Mouse (Mus musculus) C2C12 (cell line): ENCODE data around the gene Gtf2e1.

Experiments used
- CTCF ChIP-seq: IDR thresholded peaks from one replicate; pipeline ENCODE4 v1.5.1; 2011; ENCODE audit not compliant: control insufficient read depth, insufficient read depth, insufficient read length
- MAX ChIP-seq: IDR thresholded peaks from one replicate; pipeline ENCODE4 v1.6.1; 2011; ENCODE audit warnings: mild to moderate bottlenecking, control low read depth
- MYOD1 ChIP-seq: IDR thresholded peaks from one replicate; pipeline ENCODE4 v1.6.1; 2011; ENCODE audit warnings: low read depth; ENCODE audit not compliant: control insufficient read depth, insufficient read length
- MYOG ChIP-seq: IDR thresholded peaks from one replicate; pipeline ENCODE4 v1.6.1; 2011; ENCODE audit not compliant: control insufficient read depth, insufficient read length; ENCODE audit errors: extremely low read depth
- USF1 ChIP-seq: IDR thresholded peaks from one replicate; pipeline ENCODE4 v1.6.1; 2011; ENCODE audit warnings: low read depth, mild to moderate bottlenecking, control low read depth, moderate library complexity

- no peak for TF ChIP-seq CTCF
- no peak for TF ChIP-seq USF1
- TF ChIP-seq MYOD1, result no peak
- no peak for TF ChIP-seq MAX
- no peak for TF ChIP-seq MYOG
These were observed 44.6 kb downstream of the Gtf2e1 start for GRCm38 (mm10) chr16:37495017-37495416.
